Mouse (Mus musculus) 3134 (cell line): ENCODE results near the gene Mogat2.

Source experiments
- DNase-seq: peaks from one replicate; pipeline ENCODE4 v3.0.0-alpha.2; 2011; ENCODE audit warnings: low spot score; ENCODE audit not compliant: insufficient read length; ENCODE audit errors: extremely low read depth

Gene Mogat2

DNA sequence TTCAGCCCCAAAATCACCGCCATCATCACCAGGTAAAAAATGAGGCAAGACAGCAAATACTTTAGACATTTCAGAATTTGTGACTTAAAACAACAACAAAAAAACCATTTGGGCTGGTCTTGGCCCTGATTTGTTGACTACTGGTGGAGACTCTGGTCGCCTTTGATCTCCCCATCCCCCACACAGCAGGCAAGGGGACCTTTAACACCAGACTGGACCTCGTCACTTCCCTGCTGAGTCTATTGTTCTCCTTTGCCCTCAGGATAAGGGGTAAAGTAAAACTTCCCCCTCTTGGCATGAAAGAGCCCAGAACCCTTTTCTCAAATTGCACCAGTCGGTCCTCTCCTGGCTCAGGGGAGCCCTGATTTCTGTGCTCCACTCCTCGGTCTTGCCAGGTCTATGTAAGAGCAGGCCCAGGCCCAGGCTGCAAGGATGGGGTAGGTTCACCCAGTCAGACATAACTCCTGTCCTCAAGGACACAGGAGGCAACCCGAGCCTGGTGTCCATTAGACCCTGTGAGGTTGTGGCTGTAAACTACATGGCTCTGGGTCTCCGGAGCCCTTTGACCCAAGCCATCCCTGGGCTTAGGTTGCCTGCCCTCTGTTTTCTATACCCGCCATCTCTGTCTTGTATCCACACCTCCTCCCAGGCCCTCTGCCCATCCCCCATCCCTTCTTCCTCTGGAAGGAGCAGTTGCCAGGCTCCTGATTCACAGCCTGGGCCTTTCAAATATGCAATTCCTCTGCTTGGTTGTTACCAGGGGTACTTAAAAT, 1.3 kb downstream of the Mogat2 start:
- DNase-seq: no peak

DNA sequence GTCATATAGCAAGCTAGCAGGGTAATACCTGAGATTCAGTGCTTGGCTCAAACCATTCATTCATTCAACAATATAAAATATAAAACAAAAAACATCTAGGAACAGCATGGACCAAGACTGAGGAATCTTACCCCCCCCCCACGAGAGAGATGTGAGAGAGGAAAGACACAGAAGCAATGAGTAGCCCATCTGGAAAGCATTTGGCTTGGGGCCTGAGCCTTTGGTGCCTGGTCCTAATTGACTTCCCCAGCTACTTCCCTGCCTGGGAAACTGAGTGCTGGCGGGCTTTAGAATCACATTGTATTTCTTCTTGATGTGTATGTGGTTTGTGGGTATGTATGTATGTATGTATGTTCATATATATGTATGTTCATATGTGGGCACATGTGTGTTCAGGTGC, 2.8 kb downstream of the Mogat2 start:
- no peak for DNase-seq

DNA sequence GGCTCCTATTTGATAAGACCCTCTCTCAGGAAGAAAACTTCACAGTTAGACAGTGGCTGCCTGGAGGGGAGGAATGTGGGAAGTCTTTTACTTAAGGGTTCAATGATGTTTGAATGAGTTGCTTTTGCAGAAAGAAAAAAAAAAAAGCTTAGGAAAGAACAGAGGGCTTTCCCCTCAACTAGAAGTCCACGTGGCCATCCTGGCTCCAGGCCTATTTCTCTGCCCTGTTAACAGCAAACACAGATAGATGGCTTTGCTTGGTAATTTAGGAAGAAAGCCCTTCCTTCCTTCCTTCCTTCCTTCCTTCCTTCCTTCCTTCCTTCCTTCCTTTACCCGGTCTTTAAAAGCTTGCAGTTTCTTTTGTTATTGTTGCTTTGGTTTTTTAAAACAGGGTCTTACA, 3.5 kb downstream of the Mogat2 start:
- DNase-seq: no peak

DNA sequence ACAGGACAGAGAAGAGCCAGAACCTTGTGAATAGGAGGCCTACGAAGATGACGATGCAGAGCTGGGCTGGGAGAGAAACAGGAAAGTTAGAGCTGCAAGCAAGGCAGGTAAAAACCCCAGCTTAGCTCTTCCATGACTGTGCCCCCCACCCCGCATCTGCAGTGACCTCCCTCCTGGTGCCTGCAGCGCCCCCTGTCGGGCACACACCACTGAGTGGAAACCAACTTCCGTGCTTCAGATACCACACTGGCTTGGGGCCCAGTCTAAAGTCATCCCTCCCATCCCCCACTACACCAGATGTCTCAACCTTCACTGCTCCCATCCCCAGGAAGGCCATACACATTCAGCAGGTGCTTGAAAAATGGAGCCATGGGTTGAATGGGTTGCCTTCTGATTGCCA, 5.8 kb downstream of the Mogat2 start:
- DNase-seq: no peak

DNA sequence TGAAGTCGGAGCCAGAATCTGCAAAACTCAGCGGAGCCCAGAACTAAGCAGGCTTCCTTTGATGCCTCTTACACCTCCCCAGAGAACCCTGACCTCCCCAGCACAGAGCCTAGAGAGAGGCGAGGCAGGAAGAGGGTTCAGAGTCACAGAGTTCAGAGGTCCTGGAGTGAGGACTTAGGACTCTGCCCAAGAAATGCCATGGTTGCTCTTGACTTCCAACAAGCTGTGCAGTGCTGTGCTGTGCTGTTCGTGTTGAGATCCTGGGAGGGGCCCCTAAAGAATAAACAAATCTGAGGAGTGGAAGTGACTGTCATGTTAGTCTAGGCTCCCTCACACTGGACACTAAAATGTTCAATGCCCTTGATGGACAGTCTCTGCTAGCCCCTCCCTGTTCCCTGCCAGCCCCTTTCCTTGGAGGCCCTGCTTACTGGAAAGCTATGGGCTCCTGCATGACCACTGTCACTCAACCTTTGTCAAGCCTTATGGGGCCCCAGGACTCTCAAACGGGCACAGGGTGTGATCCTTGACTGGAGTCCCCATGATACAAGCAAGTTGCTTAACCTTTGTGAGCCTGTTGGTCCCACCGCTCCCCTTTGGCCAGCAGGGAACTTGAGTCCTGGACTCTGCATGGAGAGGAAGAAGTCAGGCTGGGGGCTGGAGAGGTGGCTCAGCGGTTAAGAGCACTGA, 8.2 kb downstream of the Mogat2 start:
- no peak for DNase-seq

DNA sequence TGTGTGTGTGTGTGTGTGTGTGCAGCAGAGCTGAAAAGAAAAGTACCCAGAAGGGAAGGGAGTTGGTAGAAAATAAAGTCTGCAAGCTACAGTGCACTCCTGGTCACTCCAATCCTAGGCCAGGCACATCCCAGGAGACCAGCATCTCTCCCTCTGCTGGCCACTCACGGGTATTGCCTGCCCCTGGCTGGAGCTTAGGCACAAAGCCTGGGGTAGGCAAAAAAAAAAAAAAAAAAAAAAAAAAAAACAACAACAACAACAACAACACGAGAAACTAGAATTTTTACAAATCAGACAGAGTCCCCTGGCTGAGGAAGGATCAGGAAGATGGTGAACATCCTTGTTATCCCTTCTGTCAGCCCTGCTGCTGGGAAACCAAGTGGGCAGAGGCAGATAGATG, 9.0 kb downstream of the Mogat2 start:
- peak; percentile 22 for DNase-seq

DNA sequence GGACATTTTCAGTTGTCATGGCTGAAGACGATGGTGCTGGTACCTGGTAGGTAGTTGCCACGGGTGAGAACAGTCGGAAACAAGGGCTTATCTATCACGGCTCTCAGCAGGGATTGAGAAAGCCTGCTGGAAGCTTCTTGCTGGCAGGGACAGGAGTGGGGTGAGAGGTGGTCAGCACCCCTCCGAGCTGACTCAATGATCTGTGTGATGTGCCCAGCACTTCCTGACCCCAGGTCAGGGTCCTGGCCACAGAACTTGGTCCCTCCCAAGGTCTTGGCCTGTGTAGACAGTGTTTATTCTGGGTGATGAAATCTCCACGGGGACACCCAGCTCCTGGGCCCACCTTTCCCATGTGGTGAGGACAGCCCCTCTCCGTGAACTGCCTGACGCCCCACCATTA, 9.6 kb downstream of the Mogat2 start:
- DNase-seq: no peak

DNA sequence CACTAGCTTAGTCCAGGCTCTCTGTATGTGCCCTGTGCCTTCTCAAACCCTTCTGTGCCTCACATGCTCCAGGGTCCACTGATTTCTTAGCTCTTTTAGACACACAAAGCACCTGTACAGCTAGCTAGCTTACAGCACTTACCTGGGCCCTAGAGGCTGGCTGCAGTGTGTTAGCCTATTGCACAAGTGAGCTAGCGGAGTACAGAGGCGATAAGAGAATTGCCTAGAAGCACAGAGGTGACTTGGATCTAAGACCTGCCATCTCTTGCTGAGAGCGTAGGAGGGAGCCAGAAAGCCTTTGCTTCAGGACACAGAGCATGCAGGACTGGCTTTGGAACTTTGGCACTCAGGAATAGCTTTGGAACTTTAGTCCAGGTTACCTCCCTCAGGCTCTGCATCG, 11.2 kb downstream of the Mogat2 start:
- DNase-seq: no peak

DNA sequence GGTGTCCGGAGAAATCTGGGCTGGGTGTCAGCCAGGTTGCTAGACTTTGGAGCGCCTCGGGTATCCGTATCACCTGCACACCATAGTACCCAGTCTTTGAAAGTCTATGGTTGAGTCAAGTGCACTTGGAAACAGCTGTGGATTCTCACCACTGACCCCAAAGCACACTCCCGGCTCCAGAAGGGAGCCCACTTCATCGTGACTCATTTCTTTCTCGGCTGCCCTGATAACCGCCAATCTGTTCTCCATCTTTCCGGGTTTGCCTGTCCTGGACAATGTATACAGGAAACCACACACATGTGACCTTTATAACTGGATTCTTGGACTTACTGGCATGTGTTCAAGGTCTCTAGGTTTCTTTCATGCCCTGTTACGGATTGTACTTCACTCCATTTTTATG, 11.8 kb downstream of the Mogat2 start:
- no peak for DNase-seq

DNA sequence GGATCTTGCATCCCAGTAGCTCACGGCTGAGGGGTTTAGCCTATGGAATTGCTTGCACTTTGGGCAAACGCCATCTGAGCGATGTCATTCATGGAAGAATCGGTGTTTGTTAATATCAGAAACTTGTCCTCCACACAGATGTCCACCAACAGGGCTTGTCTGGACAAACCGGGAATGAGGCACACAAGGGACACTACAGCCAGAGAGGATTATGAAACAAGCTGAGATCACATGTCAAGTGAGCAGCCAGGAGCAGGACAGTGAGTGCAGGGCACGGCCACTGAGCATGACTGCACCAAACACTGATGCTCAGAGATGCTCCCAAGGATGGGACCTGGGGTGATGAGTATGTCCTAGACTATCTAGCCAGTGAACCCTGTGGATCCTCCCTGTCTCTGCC, 13.0 kb downstream of the Mogat2 start:
- DNase-seq: no peak

DNA sequence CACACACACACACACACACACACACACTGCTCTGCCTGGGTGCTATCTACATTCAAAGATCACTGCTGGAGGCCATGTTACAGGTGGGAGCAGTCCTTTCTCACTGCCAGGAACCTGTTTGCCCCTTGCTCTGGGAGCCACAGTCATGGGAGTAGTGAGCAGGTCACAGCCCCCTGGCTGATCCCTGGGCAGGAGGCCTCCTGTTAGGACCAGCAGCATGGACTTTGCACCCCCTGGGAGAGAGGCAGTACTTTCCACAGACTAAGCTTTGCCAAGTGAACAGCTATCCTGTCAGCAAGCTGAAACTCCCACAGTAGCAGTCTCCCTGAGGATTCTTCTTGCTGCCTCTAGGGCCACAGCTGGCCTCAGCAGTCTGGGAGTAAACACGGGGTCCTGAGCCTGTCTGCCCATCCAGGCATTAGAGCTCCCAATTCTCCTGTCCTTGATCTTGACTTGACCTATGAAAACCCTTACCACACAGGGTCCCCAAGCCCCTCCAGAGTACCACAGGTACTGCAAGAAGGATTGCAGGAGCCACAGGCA, 13.7 kb downstream of the Mogat2 start:
- no peak for DNase-seq

DNA sequence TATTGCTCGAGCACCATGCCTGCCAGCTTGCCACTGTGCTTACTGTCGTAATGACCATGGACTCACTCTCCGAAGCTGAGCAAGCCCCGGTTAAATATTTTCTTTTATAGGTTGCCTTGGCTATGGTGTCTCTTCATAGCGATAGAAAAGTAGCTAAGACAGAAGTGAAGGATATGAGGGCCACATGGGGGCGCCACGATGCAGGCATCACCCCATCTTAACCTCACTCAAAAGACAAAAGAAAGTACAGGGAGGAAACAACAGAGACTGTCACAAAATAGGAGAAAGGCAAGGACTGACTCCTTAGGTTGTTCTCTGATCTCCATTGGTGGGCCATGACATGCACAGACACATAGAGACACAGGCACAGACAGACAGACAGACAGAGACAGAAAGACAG, 14.2 kb downstream of the Mogat2 start:
- DNase-seq: no peak

DNA sequence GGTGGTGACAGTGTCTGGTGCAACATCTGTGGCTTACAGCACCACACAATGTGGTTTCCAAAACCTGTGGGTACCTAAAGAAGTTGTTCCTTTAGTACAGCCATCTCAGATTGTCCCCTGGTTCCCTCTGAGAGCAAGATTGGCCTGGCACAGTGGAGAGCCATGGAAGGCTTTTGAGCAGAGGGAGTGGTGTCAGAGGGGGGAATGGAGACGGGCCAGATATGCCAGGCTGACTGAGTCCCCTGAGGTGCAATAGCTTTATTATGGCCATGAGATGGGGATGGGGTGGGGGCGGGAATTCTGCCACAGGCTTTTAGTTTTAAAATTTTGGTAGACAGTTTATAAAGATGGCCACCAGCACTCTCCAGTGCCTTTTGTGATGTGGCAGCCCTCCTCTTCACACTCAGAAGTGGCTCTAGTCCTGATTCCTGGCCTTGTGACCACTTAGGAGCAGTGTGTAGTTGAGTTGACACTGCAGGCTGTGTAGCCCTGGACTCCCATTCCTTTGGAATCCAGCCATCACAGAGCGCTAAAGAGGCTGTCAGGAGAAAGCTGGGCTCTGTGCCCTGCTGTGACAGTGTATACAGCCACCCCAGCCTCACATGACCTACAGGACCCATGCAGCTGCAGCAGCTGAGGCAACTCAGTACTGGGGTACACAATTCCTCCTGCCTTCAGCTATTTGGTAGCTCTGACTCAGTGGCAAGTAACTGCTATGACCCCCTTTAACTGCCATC, 20.9 kb downstream of the Mogat2 start:
- DNase-seq: no peak

DNA sequence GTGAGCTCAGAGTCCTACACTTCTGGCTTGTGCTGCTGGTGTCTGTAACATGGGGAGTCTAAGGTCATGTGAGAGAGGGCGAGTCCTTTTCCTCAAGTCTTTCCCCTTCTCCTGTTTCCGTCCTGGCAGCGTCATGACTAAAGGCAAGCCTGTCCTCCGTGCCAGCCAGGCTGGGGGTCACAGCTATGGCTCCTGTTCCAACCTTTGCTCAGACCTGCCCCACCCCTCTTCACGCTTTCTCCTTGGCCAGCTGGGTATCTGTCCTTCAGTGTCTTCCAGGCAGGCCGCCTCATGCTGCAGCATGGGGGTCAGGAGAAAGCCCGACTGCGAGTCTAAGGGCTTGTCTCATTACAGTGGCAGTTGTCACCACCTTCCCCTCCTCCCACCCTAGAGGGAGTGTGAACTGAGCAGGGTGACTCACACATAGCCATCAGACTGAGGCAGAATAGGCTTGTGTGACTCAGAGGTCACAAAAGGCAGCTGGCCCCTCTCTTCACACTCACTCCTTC, 23.0 kb downstream of the Mogat2 start:
- peak; percentile 67 for DNase-seq

DNA sequence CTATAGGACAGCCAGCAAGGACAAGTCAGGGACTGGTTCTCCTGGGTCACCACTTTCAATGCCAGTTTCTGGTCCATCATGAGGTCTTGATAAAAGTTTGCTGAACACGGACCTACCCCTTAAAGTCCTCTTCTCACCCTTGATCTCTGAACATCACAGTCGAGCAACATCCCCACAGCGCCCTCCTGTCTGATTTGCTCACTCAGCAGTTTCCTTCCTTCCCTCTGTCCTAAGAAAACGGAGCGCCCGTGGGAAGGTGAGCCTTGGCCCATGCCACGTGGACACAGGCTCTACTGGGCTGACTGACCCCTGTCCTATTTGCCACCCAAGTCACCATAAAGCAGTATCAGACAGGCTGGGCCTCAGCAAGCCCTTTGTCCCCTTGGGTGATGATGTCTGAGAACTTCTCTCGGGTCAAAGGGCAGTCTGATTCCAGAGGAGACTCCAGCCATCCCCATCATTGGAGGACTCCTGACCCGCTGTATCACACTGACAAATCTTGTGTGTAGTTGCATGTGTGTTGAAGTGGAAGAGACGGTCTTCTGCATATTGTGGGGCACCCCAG, 23.7 kb downstream of the Mogat2 start:
- no peak for DNase-seq

DNA sequence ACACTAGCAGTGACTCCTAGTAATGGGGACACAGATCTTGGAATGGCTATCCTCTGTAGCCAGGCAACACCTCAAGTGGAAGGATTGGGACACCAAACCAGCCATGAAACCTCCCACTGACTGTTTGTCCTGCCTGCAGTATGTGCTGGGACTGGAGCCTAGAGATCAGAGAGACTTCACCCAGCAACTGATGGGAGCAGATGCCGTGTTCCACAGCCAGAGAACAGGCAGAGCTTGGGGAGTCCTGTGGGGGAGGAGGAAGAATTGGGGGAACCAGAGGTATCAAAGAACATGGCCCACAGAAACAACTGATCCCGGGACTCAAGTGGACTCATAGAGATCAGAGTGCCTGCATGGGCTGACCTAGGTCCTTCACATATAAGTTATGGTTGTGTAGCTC, 24.7 kb downstream of the Mogat2 start:
- DNase-seq: no peak

DNA sequence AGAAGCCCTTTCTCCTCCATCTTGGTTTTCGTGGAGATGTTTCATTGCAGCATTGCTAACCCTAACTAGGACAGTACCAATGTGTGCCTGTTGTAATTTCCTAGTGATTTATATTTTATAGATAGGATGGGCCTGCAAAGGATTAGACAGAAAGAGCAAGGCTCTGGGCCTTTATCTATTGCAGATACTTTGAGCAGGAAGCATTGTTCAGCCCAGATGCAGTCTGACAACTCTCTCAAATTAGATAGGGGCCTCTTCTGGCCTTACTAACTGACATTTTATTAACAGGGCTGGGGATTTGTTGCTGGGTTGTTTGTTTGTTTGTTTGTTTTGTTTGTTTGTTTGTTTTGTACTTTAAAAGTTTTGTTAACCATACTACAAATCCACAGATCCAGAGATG, 25.4 kb downstream of the Mogat2 start:
- DNase-seq: no peak

DNA sequence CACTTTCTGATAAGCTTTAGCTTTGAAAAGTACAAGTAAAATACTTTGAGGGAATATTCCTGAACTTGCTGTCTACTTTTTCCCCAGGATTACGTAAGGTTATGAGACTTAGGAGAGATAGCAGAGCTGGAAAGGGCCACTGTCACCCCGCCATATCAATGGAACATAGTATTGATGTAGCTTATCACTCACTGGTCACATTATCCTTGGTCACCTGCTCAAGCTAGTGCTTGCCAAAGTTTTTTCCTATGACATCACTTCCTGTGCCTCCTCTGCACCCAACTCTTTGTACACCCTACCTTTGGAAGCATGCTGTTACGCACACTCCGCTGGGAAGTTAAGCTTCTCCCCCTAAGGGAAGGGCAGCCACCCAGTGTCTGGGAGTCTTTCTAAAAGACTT, 29.7 kb downstream of the Mogat2 start:
- DNase-seq: no peak

DNA sequence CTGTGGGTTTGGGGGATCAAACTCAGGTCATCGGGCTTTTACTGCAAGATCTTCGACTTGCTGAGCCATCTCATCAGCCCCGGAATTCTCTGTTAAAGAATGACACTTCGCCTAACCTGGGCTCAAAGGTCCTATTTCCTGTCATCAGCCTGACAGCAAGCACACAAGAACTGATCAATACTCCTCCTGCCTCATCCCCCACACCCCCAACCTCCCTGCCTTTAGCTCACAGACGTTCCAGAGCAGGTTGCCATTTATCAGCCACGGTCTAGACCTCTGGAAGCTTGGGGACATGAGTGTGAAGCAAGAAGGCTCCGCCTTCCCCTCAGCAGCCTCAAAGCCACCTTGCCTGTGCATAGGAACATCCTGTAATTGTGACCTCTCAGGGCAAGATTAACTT, 32.1 kb downstream of the Mogat2 start:
- DNase-seq: no peak

DNA sequence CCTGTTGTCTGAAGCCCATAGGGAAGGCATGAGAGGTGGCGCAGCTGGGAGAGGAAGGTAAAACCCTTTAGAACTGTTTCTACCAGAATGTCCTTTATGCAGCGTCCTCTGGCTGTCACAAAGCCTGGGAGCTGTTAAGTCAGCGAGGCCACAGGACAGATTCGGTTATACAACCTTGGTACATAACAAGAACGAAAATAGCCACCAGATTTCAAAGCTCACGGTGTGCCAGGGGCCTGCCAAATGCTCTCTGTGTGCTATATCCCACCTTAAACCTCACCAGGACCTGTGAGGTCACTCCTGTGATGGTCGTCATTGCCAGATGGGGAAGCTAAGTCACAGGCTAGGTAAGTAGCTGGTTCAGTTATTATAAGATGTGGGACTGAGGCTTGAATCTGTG, 36.3 kb downstream of the Mogat2 start:
- no peak for DNase-seq

DNA sequence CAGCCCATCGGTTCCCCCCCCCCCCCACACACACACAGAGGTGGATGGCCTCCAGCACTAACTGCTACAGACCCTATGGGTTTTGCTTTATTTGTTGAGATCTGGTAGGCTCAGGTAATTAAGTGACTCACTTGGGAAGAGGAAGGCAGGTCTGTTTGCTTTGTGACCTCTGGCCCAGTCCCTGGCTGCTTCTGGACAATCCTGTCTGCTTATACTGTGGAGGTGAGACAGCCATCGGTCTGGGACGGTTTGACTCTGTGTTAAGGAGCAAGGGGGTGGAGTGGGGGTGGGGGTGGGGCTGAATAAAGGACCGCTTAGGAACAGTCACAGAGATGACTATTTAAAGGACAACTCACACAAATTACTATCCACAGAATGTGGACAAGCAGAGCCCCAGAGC, 38.1 kb downstream of the Mogat2 start:
- no peak for DNase-seq
